Mouse (Mus musculus): ENCODE data around the gene Rap1a. TPM values are rescaled to one million over a fixed set of nuclear protein-coding genes. Genes with fewer than 3 reads are reported as not detected.
A peak's percentile ranks its signal among the peaks of the same experiment; 100 is the strongest.

Rap1a gene
- polyA plus RNA-seq, 1 experiment: 55.6 TPM

- peak in 1 of 2 experiments; percentile 44 for DNase-seq (ENCODE audit: extremely low spot score in 1 of 2, low spot score in 1 of 2)
Measured at GRCm38 (mm10) chr3:105806519-105807249, 5.5 kb upstream of the Rap1a start.

DNA sequence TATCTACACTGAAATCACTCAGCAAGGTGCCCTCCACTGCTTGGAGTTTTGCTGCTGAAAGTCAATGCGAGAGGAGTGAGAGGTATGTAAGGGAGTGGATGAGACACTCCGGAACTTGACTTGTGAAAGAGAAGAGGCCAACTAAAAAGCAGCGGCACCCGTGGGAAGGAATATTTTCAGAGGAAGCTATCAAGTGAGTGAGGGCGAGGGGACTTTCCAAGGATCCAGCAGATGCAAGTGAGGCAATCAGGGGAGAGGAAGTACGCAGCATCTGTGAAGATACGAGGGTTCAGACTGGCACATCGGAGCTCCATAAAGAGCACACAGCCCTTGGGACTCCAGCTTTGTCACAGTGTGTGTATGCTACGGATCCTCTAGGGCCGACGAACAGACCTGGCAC lies 2.5 kb upstream of the Rap1a start:
- DNase-seq (ENCODE audit: extremely low spot score in 1 of 2, low spot score in 1 of 2): no peak

- no peak for DNase-seq (ENCODE audit: extremely low spot score in 1 of 2, low spot score in 1 of 2)
Measured at GRCm38 (mm10) chr3:105800675-105801190, 403 bp downstream of the Rap1a start.

DNA sequence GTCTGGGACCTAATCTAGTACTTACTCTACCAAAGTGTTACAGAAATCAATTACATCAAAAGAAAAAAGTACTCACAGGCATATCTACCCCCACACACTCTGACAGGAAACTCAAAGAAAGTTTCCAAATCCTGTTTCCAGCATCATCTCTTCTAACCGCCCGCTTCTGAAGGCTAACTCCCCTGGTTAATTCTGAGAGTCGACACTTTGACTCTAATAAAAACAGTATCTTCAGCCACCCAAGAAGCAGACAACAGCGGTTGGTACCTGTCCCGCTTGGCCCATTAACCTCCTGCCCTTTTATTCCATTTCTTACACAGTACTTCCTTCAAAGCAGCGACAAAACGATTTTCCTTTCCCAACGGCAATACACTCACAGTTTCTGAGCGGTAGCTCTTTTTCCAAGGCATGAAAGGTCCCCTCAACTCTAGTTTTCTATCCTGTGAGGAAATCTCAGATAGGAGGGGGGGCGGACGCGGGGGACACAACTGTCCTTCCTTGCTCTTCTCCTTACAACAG lies 921 bp downstream of the Rap1a start:
- no peak for DNase-seq (ENCODE audit: extremely low spot score in 1 of 2, low spot score in 1 of 2)

GRCm38 (mm10) chr3:105799375-105799774 lies 1.8 kb downstream of the Rap1a start:
- no peak for DNase-seq (ENCODE audit: extremely low spot score in 1 of 2, low spot score in 1 of 2)

GRCm38 (mm10) chr3:105798770-105799169 lies 2.4 kb downstream of the Rap1a start:
- no peak for DNase-seq (ENCODE audit: extremely low spot score in 1 of 2, low spot score in 1 of 2)

DNA sequence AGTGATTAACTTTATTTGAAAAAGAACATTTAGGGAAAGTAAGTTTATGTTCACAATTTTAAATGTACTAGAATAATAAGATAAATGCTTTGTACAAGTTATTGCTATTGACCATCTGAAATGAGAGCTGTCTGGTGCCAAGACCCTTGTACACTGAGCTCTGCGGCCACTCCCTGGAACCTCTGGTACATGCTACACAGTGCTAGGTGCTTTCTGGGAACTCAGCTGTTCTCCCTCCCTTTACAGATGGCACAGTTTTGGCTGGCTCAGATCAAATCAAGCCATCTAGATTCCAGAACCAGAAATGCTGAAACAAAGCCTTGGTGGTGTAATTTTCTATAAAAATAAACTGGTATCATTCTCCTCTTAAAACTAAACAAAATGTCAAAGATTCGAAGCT lies 3.7 kb downstream of the Rap1a start:
- DNase-seq (ENCODE audit: extremely low spot score in 1 of 2, low spot score in 1 of 2): no peak

DNA sequence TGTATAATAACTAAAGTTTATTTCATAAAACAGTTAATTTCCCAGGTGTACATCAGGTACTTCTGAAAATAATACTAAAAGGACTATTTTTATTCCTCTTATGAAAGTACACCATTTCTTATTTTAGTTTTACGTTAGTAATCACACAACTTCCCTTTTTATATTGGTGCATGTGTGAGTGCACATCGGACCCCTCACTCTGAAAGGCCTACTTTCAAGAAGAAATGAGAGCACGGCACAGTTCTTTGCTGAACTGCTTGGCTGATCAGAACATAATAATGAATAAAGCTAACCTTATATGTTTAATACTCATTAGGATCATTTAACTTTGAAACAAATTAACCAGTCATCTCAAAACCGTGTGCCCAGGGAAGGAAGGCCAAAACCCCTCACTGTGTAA lies 4.4 kb downstream of the Rap1a start:
- no peak for DNase-seq (ENCODE audit: extremely low spot score in 1 of 2, low spot score in 1 of 2)

GRCm38 (mm10) chr3:105794309-105794708 lies 6.8 kb downstream of the Rap1a start:
- DNase-seq (ENCODE audit: extremely low spot score in 1 of 2, low spot score in 1 of 2): no peak

DNA sequence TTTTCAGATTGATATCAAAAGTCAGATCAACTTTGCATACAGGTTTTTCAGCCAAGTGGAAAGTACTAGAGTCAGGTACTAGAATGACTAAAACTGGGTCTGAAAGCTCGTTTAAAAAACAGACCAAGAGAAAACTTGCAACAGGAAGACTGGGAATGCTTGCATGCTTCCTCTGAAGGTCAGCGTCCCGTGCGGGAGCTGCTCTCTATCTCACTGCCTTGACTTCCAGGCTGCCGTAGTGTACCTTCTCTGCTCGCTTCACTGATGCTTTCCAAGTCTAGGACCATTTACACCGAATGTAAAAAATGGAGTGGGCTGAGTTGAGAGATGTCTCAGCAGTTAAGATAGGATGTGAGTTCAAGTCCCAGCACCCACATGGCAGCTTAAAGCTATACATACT lies 8.8 kb downstream of the Rap1a start:
- DNase-seq (ENCODE audit: extremely low spot score in 1 of 2, low spot score in 1 of 2): no peak

- DNase-seq (ENCODE audit: extremely low spot score in 1 of 2, low spot score in 1 of 2): no peak
Measured at GRCm38 (mm10) chr3:105791129-105791528, 10.0 kb downstream of the Rap1a start.

DNA sequence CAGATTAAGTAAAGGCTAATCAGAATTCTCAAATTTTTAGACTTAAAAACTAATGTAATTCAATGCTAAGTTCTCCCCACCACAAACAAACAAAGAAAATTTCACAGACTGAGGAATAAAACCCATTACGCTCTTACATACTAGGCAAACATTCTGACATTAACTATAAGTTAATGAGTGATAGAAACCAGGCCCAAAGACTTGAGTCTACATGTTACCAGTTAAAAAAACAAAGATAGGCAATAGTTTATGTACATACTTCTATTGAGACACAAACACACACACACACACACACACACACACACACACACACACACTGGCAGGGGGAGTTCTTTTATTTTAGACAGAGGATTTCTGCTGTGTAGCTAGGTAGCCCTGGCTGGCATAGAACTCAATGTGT lies 10.8 kb downstream of the Rap1a start:
- no peak for DNase-seq (ENCODE audit: extremely low spot score in 1 of 2, low spot score in 1 of 2)

DNA sequence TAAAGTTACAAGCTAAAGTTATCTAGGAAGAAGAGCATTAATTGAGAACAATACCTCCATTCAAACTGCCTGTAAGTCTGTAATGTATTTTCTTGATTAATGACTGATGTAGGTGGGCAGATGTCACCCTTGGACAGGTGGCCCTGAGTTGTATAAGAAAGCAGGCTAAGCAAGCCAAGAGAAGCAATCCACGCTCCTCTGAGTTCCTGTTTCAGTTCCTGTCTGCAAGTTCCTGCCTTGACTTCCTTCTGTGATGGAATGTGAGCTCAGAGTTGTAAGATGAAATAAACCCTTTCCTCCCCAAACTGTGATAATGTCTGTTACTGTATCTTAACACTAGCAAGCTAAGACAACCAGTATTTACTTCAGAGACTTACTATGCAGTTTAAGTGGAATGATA lies 11.4 kb downstream of the Rap1a start:
- no peak for DNase-seq (ENCODE audit: extremely low spot score in 1 of 2, low spot score in 1 of 2)

GRCm38 (mm10) chr3:105787328-105787727 lies 13.8 kb downstream of the Rap1a start:
- no peak for DNase-seq (ENCODE audit: extremely low spot score in 1 of 2, low spot score in 1 of 2)

GRCm38 (mm10) chr3:105785865-105786264 lies 15.3 kb downstream of the Rap1a start:
- no peak for DNase-seq (ENCODE audit: extremely low spot score in 1 of 2, low spot score in 1 of 2)

GRCm38 (mm10) chr3:105783809-105784208 lies 17.3 kb downstream of the Rap1a start:
- DNase-seq (ENCODE audit: extremely low spot score in 1 of 2, low spot score in 1 of 2): no peak

GRCm38 (mm10) chr3:105782406-105782805 lies 18.7 kb downstream of the Rap1a start:
- no peak for DNase-seq (ENCODE audit: extremely low spot score in 1 of 2, low spot score in 1 of 2)

DNA sequence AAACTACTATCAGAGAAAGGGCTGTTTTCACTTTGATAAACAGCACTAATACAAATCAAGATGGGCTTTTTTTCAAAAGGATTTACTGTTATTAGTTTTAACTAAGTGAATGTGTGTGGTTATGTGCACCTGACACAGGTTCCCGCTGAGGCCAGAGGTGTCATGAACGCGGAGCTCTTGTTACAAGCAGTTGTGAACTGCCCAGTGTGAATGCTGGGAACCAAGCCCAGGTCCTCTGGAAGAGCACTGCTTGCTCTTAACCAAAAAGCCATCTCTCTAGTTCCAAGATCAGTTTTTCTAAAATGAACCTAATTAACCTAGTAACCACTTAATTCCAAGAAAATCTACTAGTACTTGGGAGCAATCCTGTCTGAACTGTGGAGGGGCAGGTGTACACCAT lies 23.1 kb downstream of the Rap1a start:
- no peak for DNase-seq (ENCODE audit: extremely low spot score in 1 of 2, low spot score in 1 of 2)

DNA sequence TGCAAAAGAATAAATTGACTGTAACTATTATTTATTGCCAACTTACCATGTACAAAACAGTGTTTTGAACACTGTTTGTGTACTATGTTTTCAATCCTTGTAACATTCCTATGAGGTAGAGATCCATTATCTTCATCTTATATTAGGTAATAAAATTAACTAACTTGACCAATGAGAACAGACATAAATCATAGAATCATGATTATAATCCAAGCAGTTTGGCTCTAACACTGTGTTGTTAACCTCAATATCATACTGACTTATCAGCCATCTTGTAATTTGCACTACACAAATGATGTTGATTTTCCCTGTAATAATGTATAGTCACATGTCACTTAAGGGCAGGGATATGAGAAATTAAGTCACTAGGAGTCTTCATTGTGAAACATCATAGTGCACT lies 26.6 kb downstream of the Rap1a start:
- DNase-seq (ENCODE audit: extremely low spot score in 1 of 2, low spot score in 1 of 2): no peak

- no peak for DNase-seq (ENCODE audit: extremely low spot score in 1 of 2, low spot score in 1 of 2)
Measured at GRCm38 (mm10) chr3:105771534-105771933, 29.6 kb downstream of the Rap1a start.

- DNase-seq (ENCODE audit: extremely low spot score in 1 of 2, low spot score in 1 of 2): no peak
Measured at GRCm38 (mm10) chr3:105770836-105771235, 30.3 kb downstream of the Rap1a start.

DNA sequence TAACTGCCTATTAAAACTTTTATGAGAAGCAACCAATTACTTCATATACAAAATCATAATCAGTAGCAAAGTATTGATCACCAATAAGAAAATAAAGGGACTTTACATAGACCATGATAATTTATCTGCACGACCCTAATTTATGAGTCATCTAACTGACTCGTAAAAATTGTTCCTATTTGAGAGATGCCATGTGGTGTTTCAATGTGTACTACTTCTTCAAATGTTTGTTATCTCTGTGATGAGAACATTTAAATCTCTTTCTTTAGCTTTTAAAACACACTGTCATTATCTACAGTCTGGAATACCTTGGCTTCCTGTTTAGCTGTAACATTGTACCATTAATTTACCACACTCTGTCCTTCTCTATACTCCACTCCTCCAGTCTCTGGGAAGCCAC lies 31.8 kb downstream of the Rap1a start:
- DNase-seq (ENCODE audit: extremely low spot score in 1 of 2, low spot score in 1 of 2): no peak
